Mouse (Mus musculus) intestine, postnatal 0 days (tissue): ENCODE measurements around the gene Hsf2bp. TPM values are rescaled to one million over a fixed set of nuclear protein-coding genes. Genes with fewer than 3 reads are reported as not detected.

Experiments used
- ATAC-seq: fragments of 200-750 bp; cut with Nextera tagmentation; 2 replicates; pipeline ENCODE4 v1.8.0; 2017; ENCODE audit warnings: mild to moderate bottlenecking, moderate TSS enrichment, moderate library complexity
- H3K27ac ChIP-seq: fragments of 300-500 bp; sonication (generic); 2 replicates; pipeline ENCODE4 v1.5.1; 2014; ENCODE audit warnings: mild to moderate bottlenecking, low read depth, low read length, moderate library complexity
- H3K27me3 ChIP-seq: fragments of 300-500 bp; sonication (generic); replicated peaks from 2 replicates; pipeline ENCODE4 v1.6.1; 2014; ENCODE audit warnings: low read length, mixed read lengths; ENCODE audit not compliant: control insufficient read depth, insufficient read depth
- H3K36me3 ChIP-seq: fragments of 300-500 bp; sonication (generic); 2 replicates; pipeline ENCODE4 v1.6.1; 2014; ENCODE audit warnings: mild to moderate bottlenecking, moderate library complexity; ENCODE audit not compliant: control insufficient read depth, insufficient read depth
- H3K4me1 ChIP-seq: fragments of 300-500 bp; sonication (generic); replicated peaks from 2 replicates; pipeline ENCODE4 v1.6.1; 2014; ENCODE audit warnings: antibody characterized with exemption, low read length, mixed read lengths; ENCODE audit not compliant: control insufficient read depth, insufficient read depth
- H3K4me2 ChIP-seq: fragments of 300-500 bp; sonication (generic); replicated peaks from 2 replicates; pipeline ENCODE4 v1.6.1; 2014; ENCODE audit warnings: low read depth, mild to moderate bottlenecking, moderate library complexity
- H3K4me3 ChIP-seq: fragments of 300-500 bp; sonication (generic); 2 replicates; pipeline ENCODE4 v1.5.1; 2014; ENCODE audit warnings: low read depth, low read length
- H3K9ac ChIP-seq: fragments of 300-500 bp; sonication (generic); 2 replicates; pipeline ENCODE4 v1.6.1; 2014; ENCODE audit warnings: mild to moderate bottlenecking, low read depth, low read length
- H3K9me3 ChIP-seq: fragments of 300-500 bp; sonication (generic); 2 replicates; pipeline ENCODE4 v1.6.1; 2016; ENCODE audit warnings: mixed run types; ENCODE audit not compliant: control insufficient read depth
- CTCF ChIP-seq: sonication (generic); IDR thresholded peaks from 2 replicates; pipeline ENCODE4 v1.5.1; 2016; ENCODE audit warnings: low read depth, mild to moderate bottlenecking, control low read depth, antibody characterized with exemption, moderate library complexity
- WGBS: fragments of 180-500 bp; shearing (Covaris S2); extraction: QIAGEN DNeasy Blood & Tissue Kit; methylation state at CpG from one replicate; pipeline ENCODE4 v1.1.7; 2014; 5-methylcytosine and 5-hydroxymethylcytosine counted together
- polyA plus RNA-seq: library from polyadenylated mRNA; unstranded; fragments of >200 nt; fragmentation: Nextera tagmentation; extraction: Ambion mirVana; gene quantifications from 2 replicates; pipeline ENCODE4 v1.2.1, GENCODE M21; 2015

The Hsf2bp gene
- polyA plus RNA-seq, 1 experiment from 2014 or later, result 4.1 TPM

DNA sequence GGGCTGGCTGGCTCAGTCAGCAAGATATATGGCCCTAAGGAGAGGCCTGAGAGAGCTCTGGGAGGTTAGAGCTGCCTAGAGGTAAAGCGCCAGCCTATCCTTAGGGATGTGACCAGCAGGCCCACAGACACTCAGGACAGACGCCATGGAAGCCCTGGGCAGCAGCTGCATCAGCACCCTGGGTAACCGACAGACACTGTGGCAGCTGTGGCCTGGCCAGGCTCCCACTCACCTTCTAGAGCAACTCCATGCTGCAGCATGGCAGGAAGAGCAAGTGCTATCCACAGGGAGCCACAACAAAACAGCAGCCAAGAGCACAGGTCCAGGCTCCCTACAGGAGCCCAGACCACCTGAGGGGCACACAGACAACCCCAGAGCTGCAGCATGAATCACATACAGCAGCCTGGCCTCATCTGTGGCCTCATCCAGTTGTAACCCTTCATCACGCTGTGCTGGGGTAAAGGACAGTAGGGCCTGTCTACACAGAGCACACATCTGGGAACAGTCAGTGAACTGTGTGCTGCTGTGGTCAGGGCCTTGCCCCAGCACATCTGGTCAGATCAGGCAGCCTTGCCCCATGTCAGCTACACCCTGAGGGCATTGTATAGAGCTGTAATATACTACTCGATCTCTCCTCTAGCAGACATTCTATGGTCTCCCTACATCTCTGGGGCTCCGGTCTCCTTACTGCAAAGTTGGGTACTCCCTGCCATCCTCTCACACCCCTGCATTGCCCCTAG lies 100.9 kb downstream of the Hsf2bp start:
- WGBS, result 87% methylated on average over 6 of the region's 6 CpGs
- Histone ChIP-seq H3K9ac (no peak overlapping the region), H3K9me3 (no peaks in the 10 kb centered on the region), H3K36me3 (no peaks in the 10 kb centered on the region), H3K4me3 (no peak overlapping the region), H3K27me3 (no peaks in the 10 kb centered on the region), H3K27ac (no peak overlapping the region), H3K4me2 (no peak overlapping the region), H3K4me1 (no peaks in the 10 kb centered on the region)
- no peak for TF ChIP-seq CTCF
- ATAC-seq, result 0 out of 2 replicates have a peak, but pooled peaks have one; percentile 17

GRCm38 (mm10) chr17:31933956-31934355 lies 102.2 kb downstream of the Hsf2bp start:
- TF ChIP-seq CTCF, result no peak
- no peak overlapping the region for H3K9ac ChIP-seq

GRCm38 (mm10) chr17:31931499-31931898 lies 104.7 kb downstream of the Hsf2bp start:
- Histone ChIP-seq H3K4me3 (no peak overlapping the region), H3K27ac (peak overlapping the region; percentile 41; the same call in 1 of the 2 replicates), H3K4me1 (no peaks in the 10 kb centered on the region), H3K4me2 (no peak overlapping the region), H3K9me3 (no peaks in the 10 kb centered on the region), H3K27me3 (no peaks in the 10 kb centered on the region), H3K36me3 (no peaks in the 10 kb centered on the region), H3K9ac (no peak overlapping the region)
- no peak for TF ChIP-seq CTCF
- 64% methylated on average over 7 of the region's 7 CpGs for WGBS
- no peak for ATAC-seq

More at GRCm38 (mm10) chr17:31933956-31934355, 102.2 kb downstream of the Hsf2bp start:
- no peak overlapping the region for H3K4me3 ChIP-seq
- no peaks in the 10 kb centered on the region for H3K36me3 ChIP-seq
- H3K27ac ChIP-seq, result no peak overlapping the region
- 73% methylated on average over 1 of the region's 1 CpGs for WGBS
- no peaks in the 10 kb centered on the region for H3K9me3 ChIP-seq
- H3K4me2 ChIP-seq, result no peak overlapping the region
- H3K4me1 ChIP-seq, result no peaks in the 10 kb centered on the region
- no peaks in the 10 kb centered on the region for H3K27me3 ChIP-seq
- ATAC-seq, result no peak

DNA sequence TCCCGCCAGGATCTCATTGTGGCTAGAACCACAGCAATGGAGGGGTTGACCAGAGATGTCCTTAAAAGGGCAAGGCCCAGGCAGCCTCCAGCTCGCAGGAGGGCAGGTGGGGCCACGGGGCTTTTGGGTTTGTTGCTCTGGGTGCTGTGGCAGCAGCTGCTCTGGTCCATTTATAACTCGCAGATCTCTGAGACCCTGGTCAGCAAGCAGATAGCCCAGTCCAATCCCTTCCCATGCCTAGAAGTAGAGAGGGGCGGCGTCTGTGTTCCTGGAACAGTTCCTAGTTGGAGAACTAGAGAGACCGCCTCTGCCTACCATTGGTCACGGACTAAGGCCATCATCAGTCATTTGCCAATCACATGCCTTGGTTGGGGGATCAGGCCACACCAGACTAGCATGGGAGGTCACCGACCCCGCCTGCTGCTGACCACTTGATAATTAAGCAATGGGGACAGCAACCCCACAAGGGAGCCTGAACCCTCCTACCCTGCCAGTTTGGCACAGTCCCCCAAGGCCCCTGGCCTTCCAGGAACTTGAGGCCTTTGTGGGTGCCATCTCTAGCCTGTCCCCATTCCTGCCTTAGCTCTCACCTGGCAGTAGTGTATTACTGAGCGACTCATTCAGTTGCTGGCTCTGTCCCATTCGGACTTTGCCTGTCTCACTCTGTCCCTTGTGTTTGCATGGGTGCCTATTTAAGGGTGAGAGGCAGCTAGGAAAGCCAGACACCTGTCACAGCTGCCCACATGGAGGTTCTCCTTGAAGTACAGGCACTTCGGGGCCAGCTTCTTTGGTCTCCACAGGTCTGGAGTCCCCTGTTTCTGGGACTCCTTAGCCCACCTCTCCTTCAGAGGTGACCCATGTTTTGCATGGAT lies 106.1 kb downstream of the Hsf2bp start:
- 73% methylated on average over 13 of the region's 13 CpGs for WGBS
- Histone ChIP-seq H3K36me3 (no peaks in the 10 kb centered on the region), H3K27me3 (no peaks in the 10 kb centered on the region), H3K4me1 (no peaks in the 10 kb centered on the region), H3K4me3 (no peak overlapping the region), H3K9me3 (no peaks in the 10 kb centered on the region), H3K9ac (no peak overlapping the region), H3K4me2 (no peak overlapping the region), H3K27ac (no peak overlapping the region)
- TF ChIP-seq CTCF, result no peak
- ATAC-seq, result 0 out of 2 replicates have a peak, but pooled peaks have one; percentile 10

DNA sequence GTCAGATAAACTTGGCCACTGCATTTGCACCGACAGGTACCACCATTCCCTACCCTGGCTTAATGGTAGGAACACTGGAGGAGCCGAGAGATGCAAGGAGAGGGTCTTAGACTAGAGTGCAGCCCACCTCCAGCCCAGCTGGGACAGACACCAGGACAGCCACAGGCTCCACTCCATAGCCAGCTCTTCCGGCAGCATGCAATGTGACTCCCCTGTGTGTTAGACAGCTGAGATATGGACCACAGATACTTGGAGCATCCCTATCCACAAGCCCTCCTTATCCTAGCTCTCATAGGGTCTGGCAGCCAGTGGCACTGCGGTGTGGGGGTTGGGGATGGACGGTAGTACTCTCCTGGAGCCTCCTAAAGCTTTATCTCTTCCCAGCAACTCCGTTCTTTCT lies 107.1 kb downstream of the Hsf2bp start:
- WGBS, result 83% methylated on average over 6 of the region's 6 CpGs
- Histone ChIP-seq H3K4me2 (no peak overlapping the region), H3K27ac (no peak overlapping the region), H3K36me3 (no peaks in the 10 kb centered on the region), H3K27me3 (no peaks in the 10 kb centered on the region), H3K9me3 (no peaks in the 10 kb centered on the region), H3K9ac (no peak overlapping the region), H3K4me3 (no peak overlapping the region), H3K4me1 (no peaks in the 10 kb centered on the region)
- TF ChIP-seq CTCF, result no peak
- ATAC-seq, result no peak

DNA sequence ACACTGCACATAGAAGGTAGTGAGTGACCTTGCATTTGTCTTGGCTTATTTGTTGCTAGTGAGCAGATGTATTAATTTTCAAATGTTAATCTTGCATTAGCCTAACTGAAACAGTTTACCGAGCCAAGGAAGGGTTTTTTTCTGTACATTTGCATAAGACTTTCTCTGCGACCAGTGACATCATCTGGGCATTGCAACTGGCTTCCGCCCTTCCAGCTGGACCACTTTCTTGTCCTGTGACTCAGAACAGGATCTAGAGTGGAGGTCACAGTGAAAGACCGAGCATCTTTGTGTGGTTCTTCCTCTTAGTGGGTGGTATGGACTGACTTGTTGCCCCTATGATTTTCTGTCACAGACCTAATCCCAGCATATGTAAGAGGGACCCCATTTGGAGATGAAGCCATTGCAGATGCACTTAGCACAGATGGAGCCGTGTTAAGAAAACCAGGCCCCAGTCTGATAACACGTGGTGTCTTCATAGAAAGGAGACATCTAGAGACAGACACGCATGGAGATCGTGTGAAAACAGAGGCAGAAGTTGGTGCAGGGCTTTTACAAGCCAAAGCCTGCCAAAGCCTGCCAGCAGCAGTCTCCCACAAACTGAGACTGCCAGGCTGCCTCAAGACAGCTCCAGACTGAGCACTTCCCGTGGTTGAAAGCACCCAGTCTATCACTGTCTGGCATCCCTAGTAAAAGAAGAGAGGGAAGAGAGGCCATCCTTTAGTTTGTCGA lies 108.1 kb downstream of the Hsf2bp start:
- no peak for ATAC-seq
- 82% methylated on average over 10 of the region's 10 CpGs for WGBS
- TF ChIP-seq CTCF, result no peak

More for the DNA sequence above, 108.1 kb downstream of the Hsf2bp start:
- Histone ChIP-seq H3K4me3 (no peak overlapping the region), H3K4me2 (no peak overlapping the region), H3K9me3 (no peaks in the 10 kb centered on the region), H3K27ac (no peak overlapping the region), H3K9ac (no peak overlapping the region), H3K36me3 (no peaks in the 10 kb centered on the region), H3K4me1 (no peaks in the 10 kb centered on the region), H3K27me3 (no peaks in the 10 kb centered on the region)
